Mouse (Mus musculus) frontal cortex, adult 2 months (tissue): ENCODE data around the gene Dnajb11. TPM values are rescaled to one million over a fixed set of nuclear protein-coding genes. Genes with fewer than 3 reads are reported as not detected.

Experiments used
- DNase-seq, 2 experiments: peaks; one replicate each; pipeline ENCODE4 v3.0.0; 2022; ENCODE audit warnings: low spot score in 1 of 2; ENCODE audit errors: extremely low spot score in 1 of 2
- polyA plus RNA-seq: library from polyadenylated mRNA; depleted of rRNA; stranded (reverse); fragments of >200 nt; gene quantifications from 2 replicates; pipeline ENCODE4 v1.2.3, GENCODE M21; 2012; rRNA removed

Gene Dnajb11
- polyA plus RNA-seq, 1 experiment, result 42.9 TPM

- no peak for DNase-seq
Observed at GRCm38 (mm10) chr16:22919971-22920854, 62.6 kb downstream of the Dnajb11 start.

GRCm38 (mm10) chr16:22921761-22922160 is 64.1 kb downstream of the Dnajb11 start:
- no peak for DNase-seq

GRCm38 (mm10) chr16:22922433-22922832 is 64.8 kb downstream of the Dnajb11 start:
- DNase-seq, result no peak

Other genes with a start within 250 kb of the Dnajb11 start
- 15.5 and 21.1 TPM in 2 replicates for gene Dgkg, start 200.6 kb upstream of the Dnajb11 start, polyA plus RNA-seq
- 0.18 TPM in 1 of 2 replicates, not detected in the other for gene Crygs, start 46.3 kb upstream of the Dnajb11 start, polyA plus RNA-seq
- gene Tbccd1, start 176 bp upstream of the Dnajb11 start, polyA plus RNA-seq, result 16.2 and 19.2 TPM in 2 replicates
- 0.14 and 0.42 TPM in 2 replicates for gene Ahsg, start 33.4 kb downstream of the Dnajb11 start, polyA plus RNA-seq
- 0.26 and 1.5 TPM in 2 replicates for gene Fetub, start 60.5 kb downstream of the Dnajb11 start, polyA plus RNA-seq
- not detected in 2 replicates for gene Hrg, start 93.2 kb downstream of the Dnajb11 start, polyA plus RNA-seq
- 0.17 TPM in 1 of 2 replicates, not detected in the other for gene Kng2, start 171.6 kb downstream of the Dnajb11 start, polyA plus RNA-seq
- 0.32 TPM in 1 of 2 replicates, not detected in the other for gene Kng1, start 200.0 kb downstream of the Dnajb11 start, polyA plus RNA-seq
- gene Eif4a2, start 249.6 kb downstream of the Dnajb11 start, polyA plus RNA-seq, result 687 and 787 TPM in 2 replicates